Mouse (Mus musculus): ENCODE results near the gene Whamm.

- TF ChIP-seq ZMIZ1 (IDR thresholded peaks at IDR 0.05; ENCODE audit: low read depth, low read length), result no peak
- no peak for TF ChIP-seq CTCF (conservative IDR thresholded peaks at IDR 0.05 in 1 of 2, IDR thresholded peaks at IDR 0.05 in 1 of 2; ENCODE audit: low read depth in 2 of 2, low read length in 2 of 2)
- no peak for TF ChIP-seq ETS1 (conservative IDR thresholded peaks at IDR 0.05; ENCODE audit: low read depth, low read length)
- TF ChIP-seq MYC (IDR thresholded peaks at IDR 0.05; ENCODE audit: low read depth, low read length), result no peak
- no peak for TF ChIP-seq ZKSCAN1 (IDR thresholded peaks at IDR 0.05; ENCODE audit: borderline replicate concordance, low read depth, low read length)
- TF ChIP-seq POLR2A (IDR thresholded peaks at IDR 0.05; ENCODE audit: low read depth, low read length), result no peak
These were observed 24.0 kb downstream of the Whamm start for GRCm38 (mm10) chr7:81595056-81595455.

Data from CH12.LX (cell line).